Mouse (Mus musculus) G1E (cell line): ENCODE results near the gene Fam170b. TPM values are rescaled to one million over a fixed set of nuclear protein-coding genes. Genes with fewer than 3 reads are reported as not detected.
A peak's percentile ranks its signal among the peaks of the same experiment; 100 is the strongest.

Experiments used
- ATAC-seq: 2 replicates; pipeline ENCODE4 v1.8.0; 2016; ENCODE audit warnings: mild to moderate bottlenecking; ENCODE audit not compliant: insufficient number of reproducible peaks, poor library complexity, low FRiP score, severe bottlenecking; ENCODE audit errors: extremely low read depth
- DNase-seq: peaks from one replicate; pipeline ENCODE4 v3.0.0; 2012; ENCODE audit warnings: low spot score
- H3K27me3 ChIP-seq: 2 replicates; pipeline ENCODE4 v1.6.1; 2012; ENCODE audit warnings: mild to moderate bottlenecking, low read length, inconsistent platforms; ENCODE audit not compliant: insufficient read depth
- H3K36me3 ChIP-seq: replicated peaks from 2 replicates; pipeline ENCODE3; 2012; ENCODE audit warnings: mild to moderate bottlenecking, inconsistent platforms
- H3K4me1 ChIP-seq: 2 replicates; pipeline ENCODE4 v1.6.1; 2012; ENCODE audit warnings: low read depth, low read length, inconsistent platforms, mixed read lengths; ENCODE audit not compliant: insufficient read depth
- H3K4me3 ChIP-seq: 2 replicates; pipeline ENCODE4 v1.5.1; 2012; ENCODE audit warnings: low read depth, mild to moderate bottlenecking, inconsistent platforms, low read length, moderate library complexity, mixed read lengths
- H3K9me3 ChIP-seq: replicated peaks from 2 replicates; pipeline ENCODE4 v1.6.1; 2012; ENCODE audit warnings: inconsistent platforms
- CTCF ChIP-seq: IDR thresholded peaks from 2 replicates; pipeline ENCODE4 v1.5.1; 2012; ENCODE audit warnings: low read depth, low read length, inconsistent platforms, mixed read lengths
- GATA1 ChIP-seq: IDR thresholded peaks from 2 replicates; pipeline ENCODE4 v1.6.1; 2012; ENCODE audit warnings: borderline replicate concordance, low read length, inconsistent platforms, mixed read lengths
- GATA2 ChIP-seq: IDR thresholded peaks from 2 replicates; pipeline ENCODE4 v1.6.1; 2012; ENCODE audit warnings: low read depth, low read length, inconsistent platforms, borderline replicate concordance
- POLR2AphosphoS5 ChIP-seq: IDR thresholded peaks from 2 replicates; pipeline ENCODE4 v1.6.1; 2012; ENCODE audit warnings: low read depth, low read length, inconsistent platforms; ENCODE audit not compliant: insufficient replicate concordance
- TAL1 ChIP-seq: conservative IDR thresholded peaks from 2 replicates; pipeline ENCODE4 v1.6.1; 2012; ENCODE audit warnings: low read depth, low read length, inconsistent platforms, mixed read lengths
- polyA plus RNA-seq: library from polyadenylated mRNA; stranded (reverse); fragments of >175 nt; gene quantifications from 2 replicates; pipeline ENCODE4 v1.2.3, GENCODE M21; 2012
- total RNA-seq, 2 experiments: library from RNA; stranded (forward) in 1 of 2; stranded (reverse) in 1 of 2; fragments of 200-1000 nt in 1 of 2; fragments of >200 nt in 1 of 2; fragmentation: Nextera tagmentation in 1 of 2; gene quantifications; 2 replicates each; pipeline ENCODE4 v1.2.3; 2014 to 2017

Gene Fam170b
- total and polyA plus RNA-seq, 3 experiments: 0.16 TPM; not detected in 2

- H3K9me3 ChIP-seq: peaks cover 64% of the 10 kb centered on the region
- no peak for DNase-seq
- H3K4me1 ChIP-seq: no peaks in the 10 kb centered on the region
- no peaks in the 10 kb centered on the region for H3K36me3 ChIP-seq
- no peak for ATAC-seq
- no peaks in the 10 kb centered on the region for H3K27me3 ChIP-seq
- TF ChIP-seq CTCF (no peak), TAL1 (no peak), GATA1 (no peak), POLR2AphosphoS5 (no peak), GATA2 (no peak)
- H3K4me3 ChIP-seq: no peak overlapping the region
Measured at GRCm38 (mm10) chr14:32797803-32798202, 36.0 kb upstream of the Fam170b start.

GRCm38 (mm10) chr14:32798355-32798754, 35.4 kb upstream of the Fam170b start:
- TF ChIP-seq TAL1 (no peak), GATA2 (no peak), POLR2AphosphoS5 (no peak), GATA1 (no peak), CTCF (no peak)
- H3K9me3 ChIP-seq: peaks cover 64% of the 10 kb centered on the region
- DNase-seq (no peak), ATAC-seq (no peak)
- H3K4me1 ChIP-seq: no peaks in the 10 kb centered on the region
- H3K27me3 ChIP-seq: no peaks in the 10 kb centered on the region
- no peaks in the 10 kb centered on the region for H3K36me3 ChIP-seq
- no peak overlapping the region for H3K4me3 ChIP-seq

- no peak overlapping the region for H3K4me3 ChIP-seq
- ATAC-seq: no peak
- TF ChIP-seq GATA2: no peak
- TF ChIP-seq CTCF: no peak
- no peak for TF ChIP-seq POLR2AphosphoS5
- no peak for TF ChIP-seq GATA1
- TF ChIP-seq TAL1: no peak
- H3K27me3 ChIP-seq: no peaks in the 10 kb centered on the region
- no peaks in the 10 kb centered on the region for H3K36me3 ChIP-seq
- no peaks in the 10 kb centered on the region for H3K4me1 ChIP-seq
- DNase-seq: no peak
- peaks cover 75% of the 10 kb centered on the region for H3K9me3 ChIP-seq
Measured at GRCm38 (mm10) chr14:32800048-32800447, 33.7 kb upstream of the Fam170b start.

- Histone ChIP-seq H3K36me3 (no peaks in the 10 kb centered on the region), H3K4me1 (no peaks in the 10 kb centered on the region), H3K27me3 (no peaks in the 10 kb centered on the region), H3K9me3 (peaks cover 77% of the 10 kb centered on the region), H3K4me3 (0 out of 2 replicates have a peak overlapping the region, but pooled peaks have one; percentile 3)
- TF ChIP-seq TAL1: no peak
- TF ChIP-seq GATA2: no peak
- no peak for TF ChIP-seq GATA1
- TF ChIP-seq POLR2AphosphoS5: no peak
- TF ChIP-seq CTCF: no peak
- ATAC-seq (no peak), DNase-seq (no peak)
Measured at GRCm38 (mm10) chr14:32801016-32801661, 32.6 kb upstream of the Fam170b start.

- no peaks in the 10 kb centered on the region for H3K4me1 ChIP-seq
- DNase-seq: no peak
- ATAC-seq: no peak
Measured at GRCm38 (mm10) chr14:32801662-32802024, 32.1 kb upstream of the Fam170b start.

GRCm38 (mm10) chr14:32810111-32810510, 23.7 kb upstream of the Fam170b start:
- no peak for DNase-seq
- no peak for TF ChIP-seq CTCF
- TF ChIP-seq POLR2AphosphoS5: no peak
- no peak for TF ChIP-seq TAL1
- TF ChIP-seq GATA1: no peak
- TF ChIP-seq GATA2: no peak
- Histone ChIP-seq H3K9me3 (peaks cover 63% of the 10 kb centered on the region), H3K36me3 (no peaks in the 10 kb centered on the region), H3K4me3 (no peak overlapping the region), H3K4me1 (no peaks in the 10 kb centered on the region), H3K27me3 (no peaks in the 10 kb centered on the region)
- ATAC-seq: no peak

More at GRCm38 (mm10) chr14:32801662-32802024, 32.1 kb upstream of the Fam170b start:
- peaks cover 74% of the 10 kb centered on the region for H3K9me3 ChIP-seq
- no peak overlapping the region for H3K4me3 ChIP-seq
- no peaks in the 10 kb centered on the region for H3K27me3 ChIP-seq
- H3K36me3 ChIP-seq: no peaks in the 10 kb centered on the region
- no peak for TF ChIP-seq CTCF
- TF ChIP-seq TAL1: no peak
- no peak for TF ChIP-seq POLR2AphosphoS5
- TF ChIP-seq GATA2: no peak
- TF ChIP-seq GATA1: no peak

GRCm38 (mm10) chr14:32812429-32812828, 21.3 kb upstream of the Fam170b start:
- Histone ChIP-seq H3K36me3 (no peaks in the 10 kb centered on the region), H3K27me3 (no peaks in the 10 kb centered on the region), H3K4me1 (no peaks in the 10 kb centered on the region), H3K9me3 (peaks cover 69% of the 10 kb centered on the region), H3K4me3 (no peak overlapping the region)
- ATAC-seq (no peak), DNase-seq (no peak)
- TF ChIP-seq CTCF (no peak), GATA2 (no peak), POLR2AphosphoS5 (no peak), GATA1 (no peak), TAL1 (no peak)
